Mouse (Mus musculus): ENCODE measurements at regions not wholly inside any gene's neighbourhood (a gene's known extent, or its start where the extent isn't known, plus 50 kb on each side); places are given as distances from the start of the nearest gene placed in this dataset.

- H3K27ac ChIP-seq, result peak overlapping the region; percentile 91
- H3K4me2 ChIP-seq (replicated peaks), result peak overlapping the region; percentile 10
- no peak overlapping the region for H3K4me3 ChIP-seq
- WGBS, result 5% methylated on average over 10 of the region's 10 CpGs
- peaks cover 35% of the 10 kb centered on the region for H3K4me1 ChIP-seq
- no peak overlapping the region for H3K9ac ChIP-seq
- H3K36me3 ChIP-seq, result no peaks in the 10 kb centered on the region
- ATAC-seq (ENCODE audit: insufficient number of reproducible peaks, insufficient read depth, low FRiP score, low TSS enrichment), result peak; percentile 84
- no peaks in the 10 kb centered on the region for H3K27me3 ChIP-seq
- no peaks in the 10 kb centered on the region for H3K9me3 ChIP-seq
These were observed 82.9 kb upstream of the Spin1 start for GRCm38 (mm10) chr13:51017727-51018321.

- Histone ChIP-seq H3K4me3 (no peak overlapping the region), H3K4me2 (replicated peaks) (peak overlapping the region; percentile 10), H3K4me1 (peaks cover 39% of the 10 kb centered on the region), H3K9me3 (no peaks in the 10 kb centered on the region), H3K27ac (peak overlapping the region; percentile 91), H3K36me3 (no peaks in the 10 kb centered on the region), H3K9ac (no peak overlapping the region), H3K27me3 (no peaks in the 10 kb centered on the region)
- 29% methylated on average over 10 of the region's 10 CpGs for WGBS
- no peak for ATAC-seq (ENCODE audit: insufficient number of reproducible peaks, insufficient read depth, low FRiP score, low TSS enrichment)
These were observed 82.3 kb upstream of the Spin1 start for GRCm38 (mm10) chr13:51018366-51018765.

GRCm38 (mm10) chr13:51022401-51023250 is 78.1 kb upstream of the Spin1 start:
- H3K4me2 ChIP-seq (replicated peaks), result no peak overlapping the region
- no peak for ATAC-seq (ENCODE audit: insufficient number of reproducible peaks, insufficient read depth, low FRiP score, low TSS enrichment)
- peak overlapping the region; percentile 83 for H3K27ac ChIP-seq

GRCm38 (mm10) chr13:51023271-51023670 is 77.4 kb upstream of the Spin1 start:
- ATAC-seq (ENCODE audit: insufficient number of reproducible peaks, insufficient read depth, low FRiP score, low TSS enrichment), result no peak
- Histone ChIP-seq H3K9me3 (no peaks in the 10 kb centered on the region), H3K27me3 (no peaks in the 10 kb centered on the region), H3K4me2 (replicated peaks) (no peak overlapping the region), H3K4me3 (no peak overlapping the region), H3K4me1 (peaks cover 29% of the 10 kb centered on the region), H3K36me3 (no peaks in the 10 kb centered on the region), H3K9ac (no peak overlapping the region), H3K27ac (peak overlapping the region; percentile 83)
- 68% methylated on average over 11 of the region's 11 CpGs for WGBS

More at GRCm38 (mm10) chr13:51022401-51023250, 78.1 kb upstream of the Spin1 start:
- Histone ChIP-seq H3K9me3 (no peaks in the 10 kb centered on the region), H3K9ac (no peak overlapping the region), H3K4me3 (no peak overlapping the region), H3K36me3 (no peaks in the 10 kb centered on the region), H3K4me1 (peaks cover 36% of the 10 kb centered on the region), H3K27me3 (no peaks in the 10 kb centered on the region)
- 35% methylated on average over 13 of the region's 13 CpGs for WGBS

GRCm38 (mm10) chr13:51026311-51026918 is 74.3 kb upstream of the Spin1 start:
- Histone ChIP-seq H3K27me3 (no peaks in the 10 kb centered on the region), H3K27ac (no peak overlapping the region), H3K4me1 (peaks cover 23% of the 10 kb centered on the region), H3K4me2 (replicated peaks) (no peak overlapping the region), H3K9me3 (no peaks in the 10 kb centered on the region), H3K9ac (no peak overlapping the region), H3K36me3 (no peaks in the 10 kb centered on the region), H3K4me3 (no peak overlapping the region)
- WGBS, result 66% methylated on average over 6 of the region's 6 CpGs
- no peak for ATAC-seq (ENCODE audit: insufficient number of reproducible peaks, insufficient read depth, low FRiP score, low TSS enrichment)

GRCm38 (mm10) chr13:51037850-51038450 is 62.7 kb upstream of the Spin1 start:
- Histone ChIP-seq H3K4me2 (replicated peaks) (no peak overlapping the region), H3K36me3 (no peaks in the 10 kb centered on the region), H3K9me3 (no peaks in the 10 kb centered on the region), H3K4me3 (no peak overlapping the region), H3K4me1 (no peaks in the 10 kb centered on the region), H3K27me3 (no peaks in the 10 kb centered on the region), H3K27ac (no peak overlapping the region), H3K9ac (no peak overlapping the region)
- WGBS, result 79% methylated on average over 13 of the region's 13 CpGs
- no peak for ATAC-seq (ENCODE audit: insufficient number of reproducible peaks, insufficient read depth, low FRiP score, low TSS enrichment)

- no peak overlapping the region for H3K4me2 ChIP-seq (replicated peaks)
- H3K4me3 ChIP-seq, result no peak overlapping the region
- no peak for ATAC-seq (ENCODE audit: insufficient number of reproducible peaks, insufficient read depth, low FRiP score, low TSS enrichment)
- WGBS, result 87% methylated on average over 4 of the region's 4 CpGs
- no peaks in the 10 kb centered on the region for H3K36me3 ChIP-seq
- H3K9ac ChIP-seq, result no peak overlapping the region
- H3K27me3 ChIP-seq, result no peaks in the 10 kb centered on the region
- peaks cover 6% of the 10 kb centered on the region; the same call in 1 of the 2 replicates for H3K9me3 ChIP-seq
- no peaks in the 10 kb centered on the region for H3K4me1 ChIP-seq
- no peak overlapping the region for H3K27ac ChIP-seq
These were observed 61.7 kb upstream of the Spin1 start for GRCm38 (mm10) chr13:51038955-51039354.

- ATAC-seq (ENCODE audit: insufficient number of reproducible peaks, insufficient read depth, low FRiP score, low TSS enrichment), result no peak
- Histone ChIP-seq H3K4me3 (no peak overlapping the region), H3K9me3 (peaks cover 6% of the 10 kb centered on the region; the same call in 1 of the 2 replicates), H3K27ac (no peak overlapping the region), H3K4me2 (replicated peaks) (no peak overlapping the region), H3K27me3 (no peaks in the 10 kb centered on the region), H3K9ac (no peak overlapping the region), H3K36me3 (no peaks in the 10 kb centered on the region), H3K4me1 (no peaks in the 10 kb centered on the region)
- 72% methylated on average over 2 of the region's 2 CpGs for WGBS
These were observed 59.6 kb upstream of the Spin1 start for GRCm38 (mm10) chr13:51041121-51041520.

GRCm38 (mm10) chr13:51042881-51043402 is 57.7 kb upstream of the Spin1 start:
- no peak overlapping the region for H3K4me3 ChIP-seq
- no peak for ATAC-seq (ENCODE audit: insufficient number of reproducible peaks, insufficient read depth, low FRiP score, low TSS enrichment)
- H3K27me3 ChIP-seq, result no peaks in the 10 kb centered on the region
- H3K4me1 ChIP-seq, result no peaks in the 10 kb centered on the region
- no peak overlapping the region for H3K27ac ChIP-seq
- WGBS, result 91% methylated on average over 9 of the region's 9 CpGs
- H3K4me2 ChIP-seq (replicated peaks), result no peak overlapping the region
- peaks cover 6% of the 10 kb centered on the region; the same call in 1 of the 2 replicates for H3K9me3 ChIP-seq
- no peak overlapping the region for H3K9ac ChIP-seq
- H3K36me3 ChIP-seq, result no peaks in the 10 kb centered on the region

Data from embryonic facial prominence, embryonic 12.5 days (tissue).